8 mouse cellular contexts compared by ENCODE assay signal in the genomic region with DNA sequence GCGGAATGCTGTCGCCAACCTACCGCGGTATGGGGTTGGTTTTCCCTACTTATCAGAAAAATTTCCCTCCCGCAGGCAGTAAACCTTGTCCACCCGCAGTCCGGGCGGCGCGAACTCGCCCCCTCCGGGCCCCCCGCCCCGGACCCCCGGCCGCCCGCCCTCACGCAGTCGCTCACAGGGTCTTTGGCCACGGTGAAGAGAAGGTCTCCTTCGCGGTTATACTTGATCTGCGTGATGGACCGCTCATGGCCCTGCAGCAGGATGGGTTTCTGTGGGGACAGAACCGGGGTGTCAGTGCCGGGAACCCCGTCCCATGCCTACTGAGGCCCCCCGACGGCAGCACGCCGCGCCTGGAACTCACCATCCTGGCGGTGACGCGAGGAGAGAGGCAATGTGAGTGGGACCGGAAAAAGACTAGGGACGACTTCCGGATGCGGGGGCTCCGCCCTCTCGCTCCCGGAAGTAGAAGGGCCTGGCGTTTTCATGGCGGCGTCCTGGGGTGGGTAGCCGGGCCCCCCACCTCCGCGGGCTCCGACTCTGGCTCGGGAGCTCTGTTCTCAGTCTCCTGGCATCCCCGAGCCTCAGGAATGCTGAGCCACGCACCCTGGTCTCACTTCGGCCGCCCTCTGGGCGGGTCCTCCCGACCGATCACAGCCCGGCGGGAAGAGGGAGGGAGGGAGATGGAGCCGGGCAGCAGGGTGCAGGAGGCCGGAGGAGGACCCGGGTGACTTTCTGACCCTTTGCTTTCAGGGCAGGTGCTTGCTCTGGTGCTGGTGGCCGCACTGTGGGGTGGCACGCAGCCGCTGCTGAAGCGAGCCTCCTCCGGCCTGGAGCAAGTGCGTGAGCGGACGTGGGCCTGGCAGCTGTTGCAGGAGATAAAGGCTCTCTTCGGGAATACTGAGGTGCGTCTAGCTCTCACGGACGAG. TPM values are rescaled to one million over a fixed set of nuclear protein-coding genes. Genes with fewer than 3 reads are reported as not detected.
A peak's percentile ranks its signal among the peaks of the same experiment; 100 is the strongest.
DNase-seq lines count a peak whose midpoint lies in the region; ATAC-seq and TF ChIP-seq lines count a peak whose summit lies in the region.

Gene Eif3i, minus strand, starts transcription at position 416 of the 926 bp plus-strand sequence.
Gene Tmem234, plus strand, starts transcription at position 436 of the 926 bp plus-strand sequence.

- ATAC-seq in heart, embryonic 11.5 days (replicated peaks; ENCODE audit: insufficient number of reproducible peaks, low FRiP score, low TSS enrichment), result peak; percentile 81
- ATAC-seq in kidney, embryonic 16.5 days (ENCODE audit: low FRiP score, low TSS enrichment), result peak; percentile 93
- peak; percentile 91 for ATAC-seq in liver, embryonic 14.5 days (ENCODE audit: insufficient read depth)
- peak; percentile 87 for ATAC-seq in stomach, embryonic 15.5 days (ENCODE audit: insufficient read depth, low FRiP score, low read depth)

- no peaks in the 10 kb centered on the region for H3K27me3 ChIP-seq in erythroblast, embryonic 14.5 days (ENCODE audit: control insufficient read depth)
- no peaks in the 10 kb centered on the region for H3K27me3 ChIP-seq in heart, embryonic 11.5 days (ENCODE audit: control insufficient read depth, insufficient read depth, low read length)
- H3K27me3 ChIP-seq in kidney, embryonic 16.5 days (ENCODE audit: insufficient read depth, low read length), result no peaks in the 10 kb centered on the region
- H3K27me3 ChIP-seq in liver, embryonic 14.5 days (ENCODE audit: control insufficient read depth, insufficient read depth, low read length), result no peaks in the 10 kb centered on the region
- H3K27me3 ChIP-seq in stomach, embryonic 15.5 days (replicated peaks), result no peaks in the 10 kb centered on the region

- TF ChIP-seq CTCF in liver, embryonic 14.5 days (IDR thresholded peaks at IDR 0.05; ENCODE audit: low read depth), result peak; percentile 37

- H3K9me3 ChIP-seq in erythroblast, embryonic 14.5 days (ENCODE audit: control insufficient read depth, low read length), result no peaks in the 10 kb centered on the region
- H3K9me3 ChIP-seq in heart, embryonic 11.5 days (replicated peaks; ENCODE audit: control insufficient read depth, low read length), result no peaks in the 10 kb centered on the region
- no peaks in the 10 kb centered on the region for H3K9me3 ChIP-seq in kidney, embryonic 16.5 days (ENCODE audit: low read length)
- H3K9me3 ChIP-seq in liver, embryonic 14.5 days (ENCODE audit: control insufficient read depth, low read length), result no peaks in the 10 kb centered on the region
- no peaks in the 10 kb centered on the region for H3K9me3 ChIP-seq in stomach, embryonic 15.5 days

- peaks cover 44% of the 10 kb centered on the region for H3K4me1 ChIP-seq in erythroblast, embryonic 14.5 days (ENCODE audit: control insufficient read depth)
- H3K4me1 ChIP-seq in heart, embryonic 11.5 days (ENCODE audit: control insufficient read depth, insufficient read depth, low read length), result peaks cover 15% of the 10 kb centered on the region
- peaks cover 18% of the 10 kb centered on the region for H3K4me1 ChIP-seq in kidney, embryonic 16.5 days (ENCODE audit: insufficient read depth, low read length)
- H3K4me1 ChIP-seq in liver, embryonic 14.5 days (replicated peaks; ENCODE audit: control insufficient read depth in 2 of 2, insufficient read depth in 2 of 2, low read length in 1 of 2), result peaks cover 16% of the 10 kb centered on the region in 2 experiments
- peaks cover 28% of the 10 kb centered on the region for H3K4me1 ChIP-seq in stomach, embryonic 15.5 days

- WGBS in heart, embryonic 11.5 days (ENCODE audit: insufficient replicate concordance), result under 1% methylated on average over 74 of the region's 74 CpGs
- WGBS in kidney, embryonic 16.5 days, result under 1% methylated on average over 67 of the region's 74 CpGs
- under 1% methylated on average over 74 of the region's 74 CpGs for WGBS in liver, embryonic 14.5 days (ENCODE audit: insufficient replicate concordance)
- WGBS in stomach, embryonic 15.5 days, result under 1% methylated on average over 72 of the region's 74 CpGs

- peak within 1 kb of the TSS; percentile 97 for H3K9ac ChIP-seq in heart, embryonic 11.5 days (ENCODE audit: low read depth, low read length)
- peak within 1 kb of the TSS; percentile 95 for H3K9ac ChIP-seq in kidney, embryonic 16.5 days (replicated peaks; ENCODE audit: low read length)
- peak within 1 kb of the TSS; percentile 93 for H3K9ac ChIP-seq in liver, embryonic 14.5 days (replicated peaks)
- peak within 1 kb of the TSS; percentile 93 for H3K9ac ChIP-seq in stomach, embryonic 15.5 days

- peak; percentile 36; the same call in 1 of the 2 replicates for TF ChIP-seq EP300 in liver, embryonic 14.5 days (IDR thresholded peaks at IDR 0.05; ENCODE audit: low read depth)

- peak; percentile 78 to 82 for DNase-seq in CD8-positive naive resting alpha-beta T cell, adult 2 months (ENCODE audit: low read depth in 2 of 2, low spot score in 2 of 2)
- peak; percentile 73 for DNase-seq in brain, embryonic 18.5 days (ENCODE audit: low read depth, low spot score)
- DNase-seq in liver, embryonic 14.5 days (ENCODE audit: low read depth in 3 of 3, low spot score in 3 of 3), result peak; percentile 68 to 75 (median 70)
- peak; percentile 88 for DNase-seq in neural tube, embryonic 10.5 days (ENCODE audit: extremely low spot score, low spot score)

- H3K27ac ChIP-seq in heart, embryonic 11.5 days (ENCODE audit: low read depth, low read length), result peak within 1 kb of the TSS; percentile 71
- H3K27ac ChIP-seq in kidney, embryonic 16.5 days (ENCODE audit: low read length), result peak within 1 kb of the TSS; percentile 51
- H3K27ac ChIP-seq in liver, embryonic 14.5 days, result peak within 1 kb of the TSS; percentile 81
- peak within 1 kb of the TSS; percentile 76 for H3K27ac ChIP-seq in stomach, embryonic 15.5 days

- peak within 1 kb of the TSS; percentile 100 for H3K4me3 ChIP-seq in erythroblast, embryonic 14.5 days (replicated peaks)
- peak within 1 kb of the TSS; percentile 92 for H3K4me3 ChIP-seq in heart, embryonic 11.5 days (ENCODE audit: low read depth, low read length)
- H3K4me3 ChIP-seq in kidney, embryonic 16.5 days (ENCODE audit: low read length), result peak within 1 kb of the TSS; percentile 98
- H3K4me3 ChIP-seq in liver, embryonic 14.5 days (ENCODE audit: insufficient read depth in 1 of 2, low read depth in 2 of 2, low read length in 2 of 2), result peak within 1 kb of the TSS; percentile 70 to 93
- H3K4me3 ChIP-seq in stomach, embryonic 15.5 days (replicated peaks), result peak within 1 kb of the TSS; percentile 97

- peak within 1 kb of the TSS; percentile 89 for H3K4me2 ChIP-seq in heart, embryonic 11.5 days
- peak within 1 kb of the TSS; percentile 80 for H3K4me2 ChIP-seq in kidney, embryonic 16.5 days (replicated peaks; ENCODE audit: low read depth, low read length)
- peak within 1 kb of the TSS; percentile 89 for H3K4me2 ChIP-seq in liver, embryonic 14.5 days (ENCODE audit: low read depth)
- H3K4me2 ChIP-seq in stomach, embryonic 15.5 days, result peak within 1 kb of the TSS; percentile 79

- peaks cover 75% of the 10 kb centered on the region for H3K36me3 ChIP-seq in erythroblast, embryonic 14.5 days (ENCODE audit: control insufficient read depth)
- H3K36me3 ChIP-seq in heart, embryonic 11.5 days (ENCODE audit: control insufficient read depth, insufficient read depth, low read length), result peaks cover 14% of the 10 kb centered on the region
- H3K36me3 ChIP-seq in kidney, embryonic 16.5 days (ENCODE audit: insufficient read depth, low read length), result peaks cover 26% of the 10 kb centered on the region
- H3K36me3 ChIP-seq in liver, embryonic 14.5 days (replicated peaks; ENCODE audit: control insufficient read depth, insufficient read depth, low read depth), result peaks cover 42% of the 10 kb centered on the region
- peaks cover 24% of the 10 kb centered on the region; the same call in 1 of the 2 replicates for H3K36me3 ChIP-seq in stomach, embryonic 15.5 days

RNA-seq across cellular contexts. Expression of gene Eif3i, which starts in this region (rescaled TPM):
- 14.4 and 16.7 TPM in 2 replicates for polyA plus RNA-seq in erythroblast, embryonic 14.5 days (2012)
- polyA plus RNA-seq in heart, embryonic 11.5 days (2014; fragmentation: Nextera tagmentation; extraction: Ambion mirVana), result 194 and 200 TPM in 2 replicates
- polyA plus RNA-seq in kidney, embryonic 16.5 days (2015; fragmentation: Nextera tagmentation; extraction: Ambion mirVana), result 296 and 307 TPM in 2 replicates
- 223 and 242 TPM in 2 replicates for polyA plus RNA-seq in liver, embryonic 14.5 days (2012; rRNA removed)
- polyA plus RNA-seq in liver, embryonic 14.5 days (2014; fragmentation: Nextera tagmentation; extraction: Ambion mirVana), result 201 and 225 TPM in 2 replicates
- polyA plus RNA-seq in stomach, embryonic 15.5 days (2015; fragmentation: Nextera tagmentation; extraction: Ambion mirVana), result 263 and 265 TPM in 2 replicates

RNA-seq across cellular contexts. Expression of gene Tmem234, which starts in this region (rescaled TPM):
- 53.2 and 58.6 TPM in 2 replicates for polyA plus RNA-seq in erythroblast, embryonic 14.5 days (2012)
- 170 and 177 TPM in 2 replicates for polyA plus RNA-seq in heart, embryonic 11.5 days (2014; fragmentation: Nextera tagmentation; extraction: Ambion mirVana)
- 216 and 221 TPM in 2 replicates for polyA plus RNA-seq in kidney, embryonic 16.5 days (2015; fragmentation: Nextera tagmentation; extraction: Ambion mirVana)
- polyA plus RNA-seq in liver, embryonic 14.5 days (2012; rRNA removed), result 78.5 and 84.2 TPM in 2 replicates
- polyA plus RNA-seq in liver, embryonic 14.5 days (2014; fragmentation: Nextera tagmentation; extraction: Ambion mirVana), result 108 and 129 TPM in 2 replicates
- polyA plus RNA-seq in stomach, embryonic 15.5 days (2015; fragmentation: Nextera tagmentation; extraction: Ambion mirVana), result 194 and 200 TPM in 2 replicates

Comparison
In these comparisons a context has a peak if more than half of its experiments do, and no peak if none do; other contexts are left out.
1. Peak in every context shown above with its lines: DNase-seq, ATAC-seq, H3K4me3 ChIP-seq and H3K27ac ChIP-seq.
2. RNA of gene Eif3i (polyA plus RNA-seq): 296 to 307 TPM in kidney, embryonic 16.5 days, 263 to 265 TPM in stomach, embryonic 15.5 days, 201 to 242 TPM in liver, embryonic 14.5 days and 194 to 200 TPM in heart, embryonic 11.5 days; 14.4 to 16.7 TPM in erythroblast, embryonic 14.5 days; every median in the first group is over 10 times any median in the second.